Mouse (Mus musculus): ENCODE results near the gene Rhbdd1.

Gene Rhbdd1

GRCm38 (mm10) chr1:82316111-82316745 lies at the start of gene Rhbdd1:
TSS of gene Rhbdd1 (plus strand) at chr1:82316452.
- peak; percentile 95 to 96 for DNase-seq (ENCODE audit: low spot score in 2 of 2)

- no peak for DNase-seq (ENCODE audit: low spot score in 2 of 2)
These were observed 48.7 kb upstream of the Rhbdd1 start for GRCm38 (mm10) chr1:82267547-82267946.

- DNase-seq (ENCODE audit: low spot score in 2 of 2): no peak
These were observed 44.0 kb upstream of the Rhbdd1 start for GRCm38 (mm10) chr1:82272231-82272630.

GRCm38 (mm10) chr1:82273529-82273928 lies 42.7 kb upstream of the Rhbdd1 start:
- no peak for DNase-seq (ENCODE audit: low spot score in 2 of 2)

- no peak for DNase-seq (ENCODE audit: low spot score in 2 of 2)
These were observed 41.9 kb upstream of the Rhbdd1 start for GRCm38 (mm10) chr1:82274361-82274760.

GRCm38 (mm10) chr1:82279768-82280167 lies 36.5 kb upstream of the Rhbdd1 start:
- DNase-seq (ENCODE audit: low spot score in 2 of 2): no peak

- DNase-seq (ENCODE audit: low spot score in 2 of 2): no peak
These were observed 34.4 kb upstream of the Rhbdd1 start for GRCm38 (mm10) chr1:82281823-82282222.

- peak; percentile 88 to 90 for DNase-seq (ENCODE audit: low spot score in 2 of 2)
These were observed 33.1 kb upstream of the Rhbdd1 start for GRCm38 (mm10) chr1:82282992-82283611.

- DNase-seq (ENCODE audit: low spot score in 2 of 2): no peak
These were observed 32.4 kb upstream of the Rhbdd1 start for GRCm38 (mm10) chr1:82283901-82284301.

- no peak for DNase-seq (ENCODE audit: low spot score in 2 of 2)
These were observed 31.8 kb upstream of the Rhbdd1 start for GRCm38 (mm10) chr1:82284403-82284802.

GRCm38 (mm10) chr1:82285461-82286189 lies 30.6 kb upstream of the Rhbdd1 start:
- no peak for DNase-seq (ENCODE audit: low spot score in 2 of 2)

GRCm38 (mm10) chr1:82286190-82287051 lies 29.8 kb upstream of the Rhbdd1 start:
- no peak for DNase-seq (ENCODE audit: low spot score in 2 of 2)

- no peak for DNase-seq (ENCODE audit: low spot score in 2 of 2)
These were observed 29.0 kb upstream of the Rhbdd1 start for GRCm38 (mm10) chr1:82287052-82287775.

- DNase-seq (ENCODE audit: low spot score in 2 of 2): no peak
These were observed 28.4 kb upstream of the Rhbdd1 start for GRCm38 (mm10) chr1:82287776-82288325.

GRCm38 (mm10) chr1:82288421-82288990 lies 27.7 kb upstream of the Rhbdd1 start:
- DNase-seq (ENCODE audit: low spot score in 2 of 2): no peak

- peak; percentile 29 to 59 for DNase-seq (ENCODE audit: low spot score in 2 of 2)
These were observed 26.9 kb upstream of the Rhbdd1 start for GRCm38 (mm10) chr1:82289116-82289989.

- peak; percentile 39 to 62 for DNase-seq (ENCODE audit: low spot score in 2 of 2)
These were observed 26.1 kb upstream of the Rhbdd1 start for GRCm38 (mm10) chr1:82289990-82290681.

- peak; percentile 81 to 83 for DNase-seq (ENCODE audit: low spot score in 2 of 2)
These were observed 25.5 kb upstream of the Rhbdd1 start for GRCm38 (mm10) chr1:82290723-82291150.

Measured in urinary bladder, postnatal 4 days (tissue).